Mouse (Mus musculus): ENCODE measurements around the gene Hist1h3b.

- TF ChIP-seq POLR2A (IDR thresholded peaks at IDR 0.05; ENCODE audit: borderline replicate concordance, extremely low read depth, insufficient read depth, insufficient read length, poor library complexity, severe bottlenecking) (no peak), CTCF (IDR thresholded peaks at IDR 0.05; ENCODE audit: borderline replicate concordance, extremely low read depth, insufficient read depth, insufficient read length) (peak; percentile 75; the same call in 1 of the 2 replicates)
These were observed 19.8 kb upstream of the Hist1h3b start for GRCm38 (mm10) chr13:23732156-23732804.

Data from brain, embryonic 14.5 days (tissue).